Mouse (Mus musculus) lung, adult 2 months (tissue): ENCODE measurements around the gene Mapk1. TPM values are rescaled to one million over a fixed set of nuclear protein-coding genes. Genes with fewer than 3 reads are reported as not detected.

Source experiments
- DNase-seq: peaks from one replicate; pipeline ENCODE4 v3.0.0; 2022
- H3K4me1 ChIP-seq: fragments of 200-500 bp; 2 replicates; pipeline ENCODE4 v1.6.1; 2011; ENCODE audit warnings: low read length; ENCODE audit not compliant: control insufficient read depth, insufficient read depth
- H3K4me3 ChIP-seq: fragments of 200-500 bp; replicated peaks from 2 replicates; pipeline ENCODE3; 2011; ENCODE audit warnings: low read depth, mild to moderate bottlenecking, control low read depth, low read length; ENCODE audit errors: extremely low read depth
- CTCF ChIP-seq: fragments of 200-500 bp; IDR thresholded peaks from 2 replicates; pipeline ENCODE4 v1.5.1; 2011; ENCODE audit warnings: mild to moderate bottlenecking, low read length, control low read depth; ENCODE audit not compliant: insufficient read depth
- POLR2A ChIP-seq: fragments of 200-500 bp; IDR thresholded peaks from 2 replicates; pipeline ENCODE4 v1.6.1; 2011; ENCODE audit warnings: low read depth, mild to moderate bottlenecking, control low read depth, low read length, borderline replicate concordance; ENCODE audit errors: extremely low read depth
- WGBS: fragments of 180-500 bp; shearing (Covaris S2); methylation state at CpG from one replicate; pipeline ENCODE4 v1.1.7; 2018; 5-methylcytosine and 5-hydroxymethylcytosine counted together
- polyA plus RNA-seq: library from polyadenylated mRNA; depleted of rRNA; stranded (reverse); fragments of >200 nt; gene quantifications from 2 replicates; pipeline ENCODE4 v1.2.3, GENCODE M21; 2012

The Mapk1 gene
- polyA plus RNA-seq, 1 experiment, result 61.0 TPM

- 72% methylated on average over 4 of the region's 4 CpGs for WGBS
- no peak for DNase-seq
- H3K4me1 ChIP-seq, result peaks cover 9% of the 10 kb centered on the region
- no peak overlapping the region for H3K4me3 ChIP-seq
- TF ChIP-seq POLR2A (no peak), CTCF (no peak)
These were observed 32.1 kb downstream of the Mapk1 start for GRCm38 (mm10) chr16:17015111-17015852.

- Histone ChIP-seq H3K4me3 (no peak overlapping the region), H3K4me1 (peaks cover 9% of the 10 kb centered on the region)
- TF ChIP-seq CTCF (no peak), POLR2A (no peak)
- DNase-seq, result no peak
- WGBS, result 71% methylated on average over 3 of the region's 3 CpGs
These were observed 32.7 kb downstream of the Mapk1 start for GRCm38 (mm10) chr16:17015853-17016230.

GRCm38 (mm10) chr16:17018071-17018470 lies 34.9 kb downstream of the Mapk1 start:
- no peak for TF ChIP-seq CTCF
- no peak for TF ChIP-seq POLR2A
- WGBS, result 62% methylated on average over 6 of the region's 6 CpGs

GRCm38 (mm10) chr16:17024469-17025148 lies 41.4 kb downstream of the Mapk1 start:
- 74% methylated on average over 3 of the region's 3 CpGs for WGBS
- no peak for DNase-seq
- Histone ChIP-seq H3K4me3 (no peak overlapping the region), H3K4me1 (no peaks in the 10 kb centered on the region)
- TF ChIP-seq CTCF (no peak), POLR2A (no peak)

More at GRCm38 (mm10) chr16:17018071-17018470, 34.9 kb downstream of the Mapk1 start:
- DNase-seq, result no peak
- Histone ChIP-seq H3K4me1 (peaks cover 3% of the 10 kb centered on the region), H3K4me3 (no peak overlapping the region)

GRCm38 (mm10) chr16:17029971-17030695 lies 47.0 kb downstream of the Mapk1 start:
- no peaks in the 10 kb centered on the region; the same call in 1 of the 2 replicates for H3K4me1 ChIP-seq
- TF ChIP-seq POLR2A (no peak), CTCF (no peak)
- WGBS, result 77% methylated on average over 4 of the region's 4 CpGs
- H3K4me3 ChIP-seq, result no peak overlapping the region
- no peak for DNase-seq

GRCm38 (mm10) chr16:17033754-17034153 lies 50.6 kb downstream of the Mapk1 start:
- no peak overlapping the region for H3K4me3 ChIP-seq
- TF ChIP-seq POLR2A (no peak), CTCF (no peak)
- no peak for DNase-seq
- 95% methylated on average over 2 of the region's 2 CpGs for WGBS
- H3K4me1 ChIP-seq, result no peaks in the 10 kb centered on the region; the same call in 1 of the 2 replicates

- Histone ChIP-seq H3K4me1 (no peaks in the 10 kb centered on the region), H3K4me3 (no peak overlapping the region)
- 92% methylated on average over 3 of the region's 3 CpGs for WGBS
- no peak for DNase-seq
- TF ChIP-seq CTCF, result no peak
- no peak for TF ChIP-seq POLR2A
These were observed 57.5 kb downstream of the Mapk1 start for GRCm38 (mm10) chr16:17040716-17041115.

GRCm38 (mm10) chr16:17041417-17041816 lies 58.2 kb downstream of the Mapk1 start:
- DNase-seq, result no peak
- WGBS, result 89% methylated on average over 1 of the region's 1 CpGs
- Histone ChIP-seq H3K4me1 (no peaks in the 10 kb centered on the region), H3K4me3 (no peak overlapping the region)
- no peak for TF ChIP-seq POLR2A

GRCm38 (mm10) chr16:17044320-17044719 lies 61.1 kb downstream of the Mapk1 start:
- DNase-seq, result no peak
- no peak for TF ChIP-seq CTCF
- TF ChIP-seq POLR2A, result no peak
- H3K4me3 ChIP-seq, result no peak overlapping the region
- 79% methylated on average over 3 of the region's 3 CpGs for WGBS
- no peaks in the 10 kb centered on the region for H3K4me1 ChIP-seq
